In genomic region chr10:117610160-117610764, GRCm38 (mm10) we compare ENCODE assay signal across 26 mouse cellular contexts. TPM values are rescaled to one million over a fixed set of nuclear protein-coding genes. Genes with fewer than 3 reads are reported as not detected.
"Had no signal": no experiment of that assay in that cellular context is flagged by ENCODE, and none has a peak within 500 bp of the region (broad histone marks: within the 10 kb centered on the region; RNA-seq: fewer than 3 reads in every experiment).

No protein-coding gene starts in this region.

- H3K27me3 ChIP-seq: embryonic facial prominence, embryonic 12.5 days; embryonic facial prominence, embryonic 13.5 days; embryonic facial prominence, embryonic 15.5 days; forebrain, embryonic 12.5 days; forebrain, embryonic 13.5 days; forebrain, embryonic 15.5 days had no signal

- H3K9ac ChIP-seq: embryonic facial prominence, embryonic 12.5 days; embryonic facial prominence, embryonic 13.5 days; embryonic facial prominence, embryonic 15.5 days; forebrain, embryonic 12.5 days; forebrain, embryonic 13.5 days; forebrain, embryonic 15.5 days; forebrain, postnatal 0 days had no signal

- H3K36me3 ChIP-seq: embryonic facial prominence, embryonic 10.5 days; embryonic facial prominence, embryonic 12.5 days; embryonic facial prominence, embryonic 13.5 days; embryonic facial prominence, embryonic 15.5 days; forebrain, embryonic 10.5 days; forebrain, embryonic 12.5 days; forebrain, embryonic 15.5 days had no signal

- DNase-seq: cerebellum, adult 9-11 months; cerebellum, postnatal 10 days; cerebellum, postnatal 14 days; cerebellum, postnatal 25 days; cerebellum, postnatal 36 days; embryo, embryonic 11 days; forebrain, postnatal 0 days; gastrocnemius, adult 2 months; gastrocnemius, postnatal 10 days; gastrocnemius, postnatal 14 days; gastrocnemius, postnatal 25 days; gastrocnemius, postnatal 36 days; heart, adult 11 months; heart, adult 18-20 months; heart, adult 2 months had no signal

- H3K4me3 ChIP-seq: embryonic facial prominence, embryonic 10.5 days; embryonic facial prominence, embryonic 12.5 days; embryonic facial prominence, embryonic 13.5 days; embryonic facial prominence, embryonic 15.5 days; erythroblast, embryonic 14.5 days; forebrain, embryonic 10.5 days; forebrain, embryonic 12.5 days; forebrain, embryonic 13.5 days; forebrain, embryonic 15.5 days; gastrocnemius, adult 2 months; heart, adult 2 months had no signal

- H3K27ac ChIP-seq: embryonic facial prominence, embryonic 10.5 days; embryonic facial prominence, embryonic 12.5 days; embryonic facial prominence, embryonic 13.5 days; embryonic facial prominence, embryonic 15.5 days; forebrain, embryonic 10.5 days; forebrain, embryonic 12.5 days; forebrain, embryonic 13.5 days; forebrain, embryonic 15.5 days; gastrocnemius, adult 2 months; heart, adult 2 months had no signal

- ATAC-seq: forebrain, embryonic 13.5 days; forebrain, embryonic 14.5 days; forebrain, embryonic 15.5 days; forebrain, embryonic 16.5 days; forebrain, postnatal 0 days had no signal

- H3K4me1 ChIP-seq: embryonic facial prominence, embryonic 10.5 days; embryonic facial prominence, embryonic 12.5 days; embryonic facial prominence, embryonic 13.5 days; embryonic facial prominence, embryonic 15.5 days; forebrain, embryonic 10.5 days; forebrain, embryonic 12.5 days; forebrain, embryonic 13.5 days; forebrain, embryonic 15.5 days had no signal

- H3K4me2 ChIP-seq: embryonic facial prominence, embryonic 12.5 days; embryonic facial prominence, embryonic 13.5 days; embryonic facial prominence, embryonic 15.5 days; forebrain, embryonic 12.5 days; forebrain, embryonic 13.5 days; forebrain, embryonic 15.5 days had no signal

- H3K9me3 ChIP-seq: embryonic facial prominence, embryonic 10.5 days; embryonic facial prominence, embryonic 12.5 days; embryonic facial prominence, embryonic 13.5 days; embryonic facial prominence, embryonic 15.5 days; forebrain, embryonic 10.5 days; forebrain, embryonic 12.5 days; forebrain, embryonic 13.5 days; forebrain, embryonic 15.5 days had no signal

RNA-seq across cellular contexts. Expression of gene Cpm, which starts 19.0 kb away (rescaled TPM):
- polyA plus RNA-seq: erythroblast, embryonic 14.5 days had no signal
